Mouse (Mus musculus): ENCODE data around the gene Magix. TPM values are rescaled to one million over a fixed set of nuclear protein-coding genes. Genes with fewer than 3 reads are reported as not detected.

Gene Magix
- 17.4 and 22.1 TPM in 2 replicates for polyA plus RNA-seq (2012; rRNA removed)

GRCm38 (mm10) chrX:7680864-7681263, at the start of gene Magix:
Gene Magix (minus strand): TSS chrX:7681251.
- DNase-seq, result peak; percentile 81
- no peaks in the 10 kb centered on the region for H3K27me3 ChIP-seq (replicated peaks; ENCODE audit: control insufficient read depth, insufficient read depth, low read length)
- no peak for TF ChIP-seq POLR2A (IDR thresholded peaks at IDR 0.05; ENCODE audit: low read depth, low read length)
- no peak for TF ChIP-seq CTCF (conservative IDR thresholded peaks at IDR 0.05; ENCODE audit: insufficient read depth, insufficient read length, low read depth, low read length)
- peak within 1 kb of the TSS; percentile 74 for H3K27ac ChIP-seq (ENCODE audit: insufficient read depth, low read depth, low read length)
- no peaks in the 10 kb centered on the region for H3K36me3 ChIP-seq (ENCODE audit: control insufficient read depth, insufficient read depth, low read length)
- H3K4me1 ChIP-seq (ENCODE audit: control insufficient read depth, insufficient read depth, low read length), result no peaks in the 10 kb centered on the region
- 28% methylated on average over 14 of the region's 14 CpGs for WGBS
- H3K4me3 ChIP-seq (ENCODE audit: insufficient read depth, low read depth, low read length), result peak within 1 kb of the TSS; percentile 41

GRCm38 (mm10) chrX:7728922-7729265, 47.8 kb upstream of the Magix start:
- WGBS, result 15% methylated on average over 4 of the region's 4 CpGs
- Histone ChIP-seq H3K4me3 (ENCODE audit: insufficient read depth, low read depth, low read length) (peak overlapping the region; percentile 71), H3K27me3 (replicated peaks; ENCODE audit: control insufficient read depth, insufficient read depth, low read length) (no peaks in the 10 kb centered on the region), H3K36me3 (ENCODE audit: control insufficient read depth, insufficient read depth, low read length) (no peaks in the 10 kb centered on the region), H3K27ac (ENCODE audit: insufficient read depth, low read depth, low read length) (no peak overlapping the region), H3K4me1 (ENCODE audit: control insufficient read depth, insufficient read depth, low read length) (0 out of 2 replicates have a peak, but pooled peaks cover 3% of the 10 kb centered on the region)
- no peak for DNase-seq
- TF ChIP-seq CTCF (conservative IDR thresholded peaks at IDR 0.05; ENCODE audit: insufficient read depth, insufficient read length, low read depth, low read length), result no peak
- no peak for TF ChIP-seq POLR2A (IDR thresholded peaks at IDR 0.05; ENCODE audit: low read depth, low read length)

GRCm38 (mm10) chrX:7728215-7728921, 47.3 kb upstream of the Magix start, which contains the start of gene Praf2:
Gene Praf2 (plus strand): TSS chrX:7728439.
- Histone ChIP-seq H3K4me1 (ENCODE audit: control insufficient read depth, insufficient read depth, low read length) (0 out of 2 replicates have a peak, but pooled peaks cover 3% of the 10 kb centered on the region), H3K27me3 (replicated peaks; ENCODE audit: control insufficient read depth, insufficient read depth, low read length) (no peaks in the 10 kb centered on the region), H3K36me3 (ENCODE audit: control insufficient read depth, insufficient read depth, low read length) (no peaks in the 10 kb centered on the region), H3K27ac (ENCODE audit: insufficient read depth, low read depth, low read length) (no peak within 1 kb of the TSS; the same call in 1 of the 2 replicates), H3K4me3 (ENCODE audit: insufficient read depth, low read depth, low read length) (peak within 1 kb of the TSS; percentile 71)
- 2% methylated on average over 42 of the region's 42 CpGs for WGBS
- DNase-seq, result peak; percentile 91
- no peak for TF ChIP-seq POLR2A (IDR thresholded peaks at IDR 0.05; ENCODE audit: low read depth, low read length)
- no peak for TF ChIP-seq CTCF (conservative IDR thresholded peaks at IDR 0.05; ENCODE audit: insufficient read depth, insufficient read length, low read depth, low read length)

GRCm38 (mm10) chrX:7727176-7727575, 46.1 kb upstream of the Magix start:
- Histone ChIP-seq H3K36me3 (ENCODE audit: control insufficient read depth, insufficient read depth, low read length) (no peaks in the 10 kb centered on the region), H3K4me1 (ENCODE audit: control insufficient read depth, insufficient read depth, low read length) (0 out of 2 replicates have a peak, but pooled peaks cover 3% of the 10 kb centered on the region), H3K27ac (ENCODE audit: insufficient read depth, low read depth, low read length) (no peak overlapping the region), H3K4me3 (ENCODE audit: insufficient read depth, low read depth, low read length) (no peak overlapping the region), H3K27me3 (replicated peaks; ENCODE audit: control insufficient read depth, insufficient read depth, low read length) (no peaks in the 10 kb centered on the region)
- no peak for DNase-seq
- WGBS, result 86% methylated on average over 13 of the region's 13 CpGs
- TF ChIP-seq POLR2A (IDR thresholded peaks at IDR 0.05; ENCODE audit: low read depth, low read length) (no peak), CTCF (conservative IDR thresholded peaks at IDR 0.05; ENCODE audit: insufficient read depth, insufficient read length, low read depth, low read length) (no peak)

GRCm38 (mm10) chrX:7725841-7726240, 44.8 kb upstream of the Magix start:
- Histone ChIP-seq H3K27me3 (replicated peaks; ENCODE audit: control insufficient read depth, insufficient read depth, low read length) (no peaks in the 10 kb centered on the region), H3K4me1 (ENCODE audit: control insufficient read depth, insufficient read depth, low read length) (0 out of 2 replicates have a peak, but pooled peaks cover 3% of the 10 kb centered on the region), H3K4me3 (ENCODE audit: insufficient read depth, low read depth, low read length) (no peak overlapping the region), H3K36me3 (ENCODE audit: control insufficient read depth, insufficient read depth, low read length) (no peaks in the 10 kb centered on the region), H3K27ac (ENCODE audit: insufficient read depth, low read depth, low read length) (no peak overlapping the region)
- no peak for DNase-seq
- 92% methylated on average over 12 of the region's 12 CpGs for WGBS
- TF ChIP-seq POLR2A (IDR thresholded peaks at IDR 0.05; ENCODE audit: low read depth, low read length) (no peak), CTCF (conservative IDR thresholded peaks at IDR 0.05; ENCODE audit: insufficient read depth, insufficient read length, low read depth, low read length) (no peak)

GRCm38 (mm10) chrX:7724135-7724534, 43.1 kb upstream of the Magix start:
- 81% methylated on average over 7 of the region's 7 CpGs for WGBS
- DNase-seq, result no peak
- Histone ChIP-seq H3K4me3 (ENCODE audit: insufficient read depth, low read depth, low read length) (no peak overlapping the region), H3K27ac (ENCODE audit: insufficient read depth, low read depth, low read length) (no peak overlapping the region), H3K36me3 (ENCODE audit: control insufficient read depth, insufficient read depth, low read length) (no peaks in the 10 kb centered on the region), H3K27me3 (replicated peaks; ENCODE audit: control insufficient read depth, insufficient read depth, low read length) (no peaks in the 10 kb centered on the region), H3K4me1 (ENCODE audit: control insufficient read depth, insufficient read depth, low read length) (0 out of 2 replicates have a peak, but pooled peaks cover 3% of the 10 kb centered on the region)
- TF ChIP-seq POLR2A (IDR thresholded peaks at IDR 0.05; ENCODE audit: low read depth, low read length), result no peak
- no peak for TF ChIP-seq CTCF (conservative IDR thresholded peaks at IDR 0.05; ENCODE audit: insufficient read depth, insufficient read length, low read depth, low read length)

- no peaks in the 10 kb centered on the region for H3K4me1 ChIP-seq (ENCODE audit: control insufficient read depth, insufficient read depth, low read length)
- H3K4me3 ChIP-seq (ENCODE audit: insufficient read depth, low read depth, low read length), result peak overlapping the region; percentile 97
- no peak for DNase-seq
- no peak overlapping the region for H3K27ac ChIP-seq (ENCODE audit: insufficient read depth, low read depth, low read length)
- H3K36me3 ChIP-seq (ENCODE audit: control insufficient read depth, insufficient read depth, low read length), result no peaks in the 10 kb centered on the region
- no peaks in the 10 kb centered on the region for H3K27me3 ChIP-seq (replicated peaks; ENCODE audit: control insufficient read depth, insufficient read depth, low read length)
- TF ChIP-seq CTCF (conservative IDR thresholded peaks at IDR 0.05; ENCODE audit: insufficient read depth, insufficient read length, low read depth, low read length) (no peak), POLR2A (IDR thresholded peaks at IDR 0.05; ENCODE audit: low read depth, low read length) (no peak)
- WGBS, result 6% methylated on average over 4 of the region's 4 CpGs
These were observed 41.6 kb upstream of the Magix start for GRCm38 (mm10) chrX:7722691-7723090.
